Mouse (Mus musculus) skeletal muscle tissue, adult 2 months (tissue): Measurements from ENCODE around the gene Bcor.
A peak's percentile ranks its signal among the peaks of the same experiment; 100 is the strongest.

Source experiments
- DNase-seq: peaks from one replicate; pipeline ENCODE4 v3.0.0-alpha.2; 2012; ENCODE audit warnings: low read depth, low spot score

The Bcor gene

GRCm38 (mm10) chrX:12005181-12006030 lies 154.7 kb downstream of the Bcor start:
- peak; percentile 68 for DNase-seq

GRCm38 (mm10) chrX:12004416-12004815 lies 155.7 kb downstream of the Bcor start:
- no peak for DNase-seq

- no peak for DNase-seq
Measured at GRCm38 (mm10) chrX:12003947-12004346, 156.2 kb downstream of the Bcor start.

- no peak for DNase-seq
Measured at GRCm38 (mm10) chrX:12003539-12003938, 156.6 kb downstream of the Bcor start.

GRCm38 (mm10) chrX:12003106-12003505 lies 157.0 kb downstream of the Bcor start:
- DNase-seq: no peak

- DNase-seq: no peak
Measured at GRCm38 (mm10) chrX:12002596-12002995, 157.6 kb downstream of the Bcor start.

- no peak for DNase-seq
Measured at GRCm38 (mm10) chrX:12001969-12002368, 158.2 kb downstream of the Bcor start.

- DNase-seq: no peak
Measured at GRCm38 (mm10) chrX:12001336-12001735, 158.8 kb downstream of the Bcor start.

GRCm38 (mm10) chrX:12000620-12001019 lies 159.5 kb downstream of the Bcor start:
- no peak for DNase-seq

- no peak for DNase-seq
Measured at GRCm38 (mm10) chrX:11999951-12000350, 160.2 kb downstream of the Bcor start.

GRCm38 (mm10) chrX:11998934-11999336 lies 161.2 kb downstream of the Bcor start:
- no peak for DNase-seq

- DNase-seq: no peak
Measured at GRCm38 (mm10) chrX:11996891-11997290, 163.3 kb downstream of the Bcor start.

GRCm38 (mm10) chrX:11996489-11996888 lies 163.7 kb downstream of the Bcor start:
- DNase-seq: no peak

GRCm38 (mm10) chrX:11993641-11994419 lies 166.3 kb downstream of the Bcor start:
- DNase-seq: no peak

- no peak for DNase-seq
Measured at GRCm38 (mm10) chrX:11989471-11989870, 170.7 kb downstream of the Bcor start.

- no peak for DNase-seq
Measured at GRCm38 (mm10) chrX:11988191-11988896, 171.8 kb downstream of the Bcor start.

GRCm38 (mm10) chrX:11987602-11988001 lies 172.6 kb downstream of the Bcor start:
- DNase-seq: no peak
